Mouse (Mus musculus): ENCODE data around the gene Pde4c.

GRCm38 (mm10) chr8:70695318-70696018, 28.1 kb upstream of the Pde4c start:
- TF ChIP-seq CTCF (IDR thresholded peaks at IDR 0.05; ENCODE audit: low read depth, low read length) (no peak), POLR2A (IDR thresholded peaks at IDR 0.05; ENCODE audit: extremely low read depth, insufficient read depth, low read length) (no peak)
